Mouse (Mus musculus) testis, adult 2 months (tissue): ENCODE measurements around the gene Ablim1.

ENCODE experiments used
- CTCF ChIP-seq: fragments of 200-500 bp; IDR thresholded peaks from 2 replicates; pipeline ENCODE4 v1.5.1; 2012; ENCODE audit warnings: low read depth, mild to moderate bottlenecking, inconsistent platforms, low read length, moderate library complexity; ENCODE audit not compliant: control insufficient read depth, insufficient read depth, insufficient replicate concordance
- POLR2A ChIP-seq: fragments of 200-500 bp; IDR thresholded peaks from 2 replicates; pipeline ENCODE4 v1.6.1; 2012; ENCODE audit warnings: low read depth, mild to moderate bottlenecking, inconsistent platforms, low read length, moderate library complexity; ENCODE audit not compliant: control insufficient read depth

DNA sequence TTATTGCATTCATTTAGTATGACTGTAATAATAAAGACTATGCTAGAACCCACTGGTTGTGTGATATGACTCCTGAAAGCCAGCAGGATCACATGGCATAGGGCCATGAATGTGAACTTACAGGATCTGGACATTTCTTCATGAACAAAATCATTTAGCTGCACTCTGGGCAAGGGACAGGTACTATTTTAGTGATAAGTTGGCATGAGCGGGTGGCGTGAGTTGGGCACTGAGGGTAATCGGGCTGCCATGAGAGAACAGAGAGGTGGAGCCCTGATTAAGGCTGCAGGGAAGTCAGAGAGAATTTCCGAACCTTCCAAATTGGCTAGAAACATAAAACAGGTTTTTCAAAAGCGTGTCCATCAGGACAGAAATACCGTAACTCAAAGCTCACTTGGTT lies 37.7 kb downstream of the Ablim1 start:
- no peak for TF ChIP-seq CTCF
- TF ChIP-seq POLR2A, result no peak
